Mouse (Mus musculus) spleen, adult 12 weeks (tissue): ENCODE results near the gene Focad.

Experiments
- DNase-seq: peaks from one replicate; pipeline ENCODE4 v3.0.0; 2022; ENCODE audit warnings: low spot score

Gene Focad

DNA sequence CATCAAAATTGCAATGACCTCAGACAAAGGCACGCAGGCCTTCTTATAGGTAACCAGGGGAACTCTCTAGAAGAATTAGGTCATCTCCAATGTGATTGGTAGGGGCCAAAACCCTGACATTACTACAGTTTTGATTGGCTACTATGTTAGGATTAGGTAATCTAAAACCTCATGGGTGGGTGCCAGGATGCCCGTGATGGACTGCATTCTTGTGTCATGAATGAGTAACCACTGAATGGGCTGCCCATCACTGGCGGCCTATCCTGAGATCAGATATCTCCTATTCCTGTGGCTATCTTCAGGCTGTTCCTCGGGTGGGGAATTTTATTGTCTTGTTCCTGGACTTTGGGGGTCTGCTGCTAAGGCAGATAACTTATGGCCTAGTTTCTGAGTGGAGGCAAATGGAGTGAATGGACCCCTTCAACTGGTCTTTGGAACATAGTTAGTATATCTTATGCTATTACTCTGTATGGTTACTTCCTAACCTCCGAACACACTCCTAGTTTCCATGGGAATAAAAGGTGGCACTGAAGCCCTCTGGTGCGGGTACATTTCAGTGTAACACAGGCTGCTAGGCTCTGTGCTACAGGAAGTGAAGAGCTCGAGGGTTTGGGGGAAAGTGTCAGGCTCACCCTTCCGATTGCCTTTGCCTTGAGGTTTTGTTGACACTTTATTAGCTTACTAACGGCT, 306.0 kb downstream of the Focad start:
- no peak for DNase-seq

DNA sequence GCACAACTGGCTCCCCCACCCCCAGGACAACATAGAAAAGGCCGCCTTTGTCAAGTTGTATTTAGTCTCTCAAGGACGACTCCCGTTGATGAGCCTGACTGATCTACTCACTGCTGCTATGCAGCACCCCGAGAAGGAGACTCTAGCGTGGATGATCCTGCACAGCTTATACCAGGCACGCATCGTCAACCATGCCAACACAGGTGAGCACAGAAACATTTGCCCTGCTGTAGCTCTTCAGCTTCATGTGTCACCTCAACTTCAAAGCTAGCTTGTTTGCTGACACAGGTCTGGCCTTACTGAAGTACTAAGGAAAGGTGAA, 306.5 kb downstream of the Focad start:
- no peak for DNase-seq

- DNase-seq: no peak
These were observed 308.5 kb downstream of the Focad start for GRCm38 (mm10) chr4:88402884-88403283.

- DNase-seq: no peak
These were observed 312.7 kb downstream of the Focad start for GRCm38 (mm10) chr4:88406887-88407696.

GRCm38 (mm10) chr4:88409279-88409678, 314.9 kb downstream of the Focad start:
- no peak for DNase-seq

GRCm38 (mm10) chr4:88412331-88412730, 317.9 kb downstream of the Focad start:
- DNase-seq: no peak

- no peak for DNase-seq
These were observed 320.6 kb downstream of the Focad start for GRCm38 (mm10) chr4:88415017-88415416.

DNA sequence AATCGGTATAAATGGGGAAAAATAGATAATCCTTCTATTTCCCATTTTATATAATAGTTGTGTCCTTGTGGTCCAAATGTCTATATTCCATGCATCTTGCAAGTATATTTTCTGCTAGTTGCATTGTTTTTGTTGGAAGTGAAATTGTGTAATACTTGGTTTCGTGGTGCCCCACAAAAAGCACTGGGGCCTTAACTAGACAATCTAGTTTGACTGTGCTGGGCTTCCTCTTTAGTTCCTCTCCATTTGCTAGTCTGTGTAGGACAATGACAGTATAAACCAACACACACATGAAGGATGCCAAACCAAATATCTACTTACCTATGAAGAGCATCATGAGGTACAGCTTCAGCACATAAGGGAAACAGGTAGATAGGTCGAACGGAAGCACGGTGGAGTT, 324.9 kb downstream of the Focad start:
- DNase-seq: no peak

GRCm38 (mm10) chr4:88424563-88424962, 330.1 kb downstream of the Focad start:
- DNase-seq: no peak

DNA sequence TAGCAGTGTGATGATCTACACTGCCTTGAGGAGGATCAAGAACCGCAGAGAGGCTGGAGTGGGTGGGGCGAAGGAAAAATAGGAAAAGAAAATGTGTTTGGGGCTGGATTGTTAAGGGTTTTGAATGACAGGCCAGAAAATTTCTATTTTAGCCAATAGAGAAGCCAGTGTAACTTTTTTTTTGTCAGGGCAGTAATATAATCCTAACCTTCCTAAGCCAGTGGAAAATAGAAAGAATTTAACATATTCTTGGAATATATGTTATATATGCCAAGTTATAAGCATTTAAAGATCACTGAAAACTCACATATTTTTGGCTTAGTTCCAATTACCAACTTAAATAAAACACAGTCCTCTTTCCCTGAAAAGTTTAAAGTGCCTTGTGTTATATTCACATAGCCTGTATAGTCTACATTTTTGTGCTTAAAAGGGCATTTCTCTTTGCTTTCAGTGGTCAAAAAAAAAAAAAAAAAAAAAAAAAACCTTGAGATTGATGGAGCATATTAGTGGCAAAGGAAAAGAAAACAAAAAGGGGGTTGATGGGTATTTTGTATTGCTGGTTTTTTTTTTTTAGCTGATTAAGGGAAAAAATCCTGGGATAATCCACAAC, 333.3 kb downstream of the Focad start:
- no peak for DNase-seq

GRCm38 (mm10) chr4:88432412-88433024, 338.1 kb downstream of the Focad start:
- DNase-seq: no peak

- DNase-seq: no peak
These were observed 342.2 kb downstream of the Focad start for GRCm38 (mm10) chr4:88436593-88437165.

DNA sequence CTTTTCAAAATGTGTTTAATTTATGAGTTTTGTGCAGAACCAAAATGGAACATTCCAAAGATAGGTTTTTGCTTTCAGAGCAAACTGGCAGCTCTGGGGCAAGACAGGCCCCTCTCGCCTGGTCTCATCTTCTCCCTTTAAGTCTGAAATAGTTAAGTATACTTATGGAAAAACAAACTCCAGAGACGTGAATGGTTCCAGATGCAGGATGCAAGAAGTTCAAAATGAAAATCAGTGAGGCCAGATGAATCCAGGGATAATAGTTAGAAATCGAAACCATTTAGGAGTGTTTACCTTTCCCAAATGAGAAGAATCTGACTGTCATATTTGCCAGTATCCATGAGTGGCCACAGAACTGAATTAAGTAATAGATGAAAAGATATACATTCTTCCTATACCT, 342.7 kb downstream of the Focad start:
- no peak for DNase-seq

- no peak for DNase-seq
These were observed 343.5 kb downstream of the Focad start for GRCm38 (mm10) chr4:88437917-88438316.

DNA sequence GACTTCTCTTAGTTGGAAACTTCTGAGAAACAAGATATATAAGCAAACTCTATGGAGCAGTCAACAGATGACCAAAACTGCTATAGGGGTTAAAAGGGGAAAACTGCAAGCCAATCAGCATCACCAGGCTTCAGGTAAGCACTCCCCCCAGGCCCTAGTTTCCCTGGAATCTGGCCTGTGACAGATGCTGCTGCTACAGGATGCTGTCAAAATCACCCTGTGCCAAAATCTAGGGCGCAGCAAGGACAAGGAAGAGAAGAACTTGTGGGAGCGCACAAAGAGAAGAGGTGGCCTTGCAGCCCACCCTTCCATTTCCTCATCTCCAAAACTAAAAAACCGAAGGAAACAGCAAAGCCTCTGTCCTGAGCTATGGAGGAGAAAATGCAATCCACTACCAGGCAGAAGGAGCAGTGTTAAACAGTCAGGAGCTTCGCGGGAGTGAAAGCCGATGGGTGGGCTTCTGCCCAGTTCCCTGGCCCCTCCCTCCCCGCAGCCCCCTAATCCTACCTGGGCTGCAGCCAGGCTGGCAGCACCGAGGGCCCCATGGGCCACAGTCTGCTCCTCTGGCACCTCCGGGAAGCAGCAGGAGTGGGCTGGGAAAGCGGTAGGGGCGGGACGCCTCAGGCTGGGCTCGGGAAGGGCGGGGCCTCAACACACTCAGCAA, 344.0 kb downstream of the Focad start, which contains the start of gene Hacd4:
Gene Hacd4, minus strand, starts transcription at position 603 of the 664 bp plus-strand sequence.
- DNase-seq: no peak

DNA sequence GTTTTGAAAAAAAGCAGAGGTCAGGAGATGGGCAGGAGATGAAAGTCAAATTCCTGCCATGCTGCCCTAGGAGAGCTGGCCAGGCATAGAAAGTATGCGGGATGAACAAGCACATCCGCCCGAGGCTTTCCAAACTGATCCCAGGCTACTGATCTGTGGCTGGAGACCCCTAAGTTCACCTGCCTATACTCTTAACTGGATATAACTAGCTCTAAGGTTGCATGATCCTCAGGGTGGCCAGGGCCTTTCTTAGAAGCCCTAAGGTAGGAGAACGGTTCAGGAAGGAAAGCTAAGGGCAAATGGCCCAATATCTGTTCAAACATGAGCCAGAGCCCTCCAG, 344.5 kb downstream of the Focad start:
- no peak for DNase-seq

GRCm38 (mm10) chr4:88439669-88440123, 345.3 kb downstream of the Focad start:
- DNase-seq: no peak

- no peak for DNase-seq
These were observed 346.4 kb downstream of the Focad start for GRCm38 (mm10) chr4:88440814-88441213.

GRCm38 (mm10) chr4:88448976-88449375, 354.5 kb downstream of the Focad start:
- DNase-seq: no peak

DNA sequence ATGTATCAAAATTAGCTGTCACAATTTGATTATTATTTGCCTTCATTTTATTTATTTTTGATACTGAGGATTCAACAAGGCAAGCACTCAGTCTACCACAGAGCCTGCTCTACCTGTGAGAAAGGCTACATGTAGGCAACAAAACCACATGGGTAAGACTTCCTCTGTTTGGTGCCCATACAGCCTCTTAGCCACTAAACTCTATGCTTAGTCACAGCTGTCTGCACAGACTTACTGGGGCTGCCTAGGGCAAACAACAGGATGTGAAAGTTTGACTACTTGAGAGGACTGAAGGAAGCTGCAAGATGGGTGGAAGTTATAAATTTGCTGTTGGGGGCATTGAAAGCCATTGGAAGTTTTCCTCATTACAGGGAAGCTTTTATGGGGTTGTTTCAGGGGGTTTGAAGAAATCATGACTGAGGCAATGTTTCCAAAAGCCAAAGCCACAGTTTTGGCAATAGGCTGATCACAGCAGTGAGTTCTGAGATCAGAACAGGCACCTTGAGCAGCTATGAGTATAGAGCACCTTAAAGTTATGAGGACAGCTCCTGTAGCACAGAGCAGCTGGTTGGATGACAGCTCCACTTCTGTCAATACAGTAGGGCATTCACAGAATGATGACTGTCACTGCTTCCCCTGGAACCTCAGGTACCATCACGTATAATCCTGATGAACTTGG, 355.8 kb downstream of the Focad start:
- DNase-seq: no peak

- DNase-seq: no peak
These were observed 363.7 kb downstream of the Focad start for GRCm38 (mm10) chr4:88458093-88458492.
